Mouse (Mus musculus) heart, embryonic 12.5 days (tissue): Measurements from ENCODE around the gene Trim28. TPM values are rescaled to one million over a fixed set of nuclear protein-coding genes. Genes with fewer than 3 reads are reported as not detected.

Experiments used
- polyA plus RNA-seq: library from polyadenylated mRNA; unstranded; fragments of >200 nt; fragmentation: Nextera tagmentation; extraction: Ambion mirVana; gene quantifications from 2 replicates; pipeline ENCODE4 v1.2.1, GENCODE M21; 2016

Gene Trim28
- polyA plus RNA-seq, 1 experiment from 2014 or later, result 228 TPM

Other genes starting within 250 kb of the Trim28 start
- 10.4 and 12.0 TPM in 2 replicates for gene Zscan18, start 195.5 kb upstream of the Trim28 start, polyA plus RNA-seq
- 11.9 and 12.2 TPM in 2 replicates for gene Zfp329, start 180.3 kb upstream of the Trim28 start, polyA plus RNA-seq
- gene Zfp110, start 164.4 kb upstream of the Trim28 start, polyA plus RNA-seq, result 22.9 and 23.1 TPM in 2 replicates
- 3.0 and 3.2 TPM in 2 replicates for gene Zfp128, start 117.9 kb upstream of the Trim28 start, polyA plus RNA-seq
- 10.9 and 11.3 TPM in 2 replicates for gene Zscan22, start 101.3 kb upstream of the Trim28 start, polyA plus RNA-seq
- 456 and 474 TPM in 2 replicates for gene Rps5, start 76.8 kb upstream of the Trim28 start, polyA plus RNA-seq
- gene Rnf225, start 71.7 kb upstream of the Trim28 start, polyA plus RNA-seq, result 0.95 and 1.1 TPM in 2 replicates
- gene Zfp324, start 33.3 kb upstream of the Trim28 start, polyA plus RNA-seq, result 7.8 and 8.0 TPM in 2 replicates
- 6.4 and 7.2 TPM in 2 replicates for gene Zfp446, start 21.3 kb upstream of the Trim28 start, polyA plus RNA-seq
- gene Slc27a5, start 922 bp upstream of the Trim28 start, polyA plus RNA-seq, result 0.22 TPM in 1 of 2 replicates, not detected in the other
- 16.2 and 18.7 TPM in 2 replicates for gene Zbtb45, start 10.9 kb downstream of the Trim28 start, polyA plus RNA-seq
- 127 and 131 TPM in 2 replicates for gene Chmp2a, start 35.7 kb downstream of the Trim28 start, polyA plus RNA-seq
- 160 and 170 TPM in 2 replicates for gene Ube2m, start 39.2 kb downstream of the Trim28 start, polyA plus RNA-seq
- 2.0 and 2.3 TPM in 2 replicates for gene Mzf1, start 55.6 kb downstream of the Trim28 start, polyA plus RNA-seq
- not detected in 2 replicates for gene Vmn1r85, start 96.1 kb downstream of the Trim28 start, polyA plus RNA-seq
- gene Vmn1r86, start 120.8 kb downstream of the Trim28 start, polyA plus RNA-seq, result not detected in 2 replicates
- not detected in 2 replicates for gene Vmn1r87, start 141.0 kb downstream of the Trim28 start, polyA plus RNA-seq
- gene Vmn1r88, start 160.5 kb downstream of the Trim28 start, polyA plus RNA-seq, result not detected in 2 replicates
- gene Vmn1r89, start 213.9 kb downstream of the Trim28 start, polyA plus RNA-seq, result not detected in 2 replicates